Mouse (Mus musculus) heart, postnatal 0 days (tissue): ENCODE results near the gene Olfr288.

ENCODE experiments used
- CTCF ChIP-seq: IDR thresholded peaks from 2 replicates; pipeline ENCODE4 v1.5.1; 2016; ENCODE audit warnings: antibody characterized with exemption, control low read depth, low read depth
- EP300 ChIP-seq: IDR thresholded peaks from 2 replicates; pipeline ENCODE4 v1.6.1; 2016; ENCODE audit warnings: antibody characterized with exemption, low read depth

- TF ChIP-seq CTCF (no peak), EP300 (no peak)
Measured at GRCm38 (mm10) chr15:98184456-98184855, 10.9 kb downstream of the Olfr288 start.
